Mouse (Mus musculus): ENCODE results near the gene Map2k5.

GRCm38 (mm10) chr9:63349241-63349640, 28.5 kb downstream of the Map2k5 start:
- TF ChIP-seq CTCF (IDR thresholded peaks at IDR 0.05; ENCODE audit: borderline replicate concordance, control insufficient read depth, extremely low read depth, insufficient read depth, low read length, poor library complexity) = no peak
- no peak for TF ChIP-seq POLR2A (IDR thresholded peaks at IDR 0.05; ENCODE audit: control insufficient read depth, extremely low read depth, insufficient read depth, low read length, poor library complexity)

All from thymus, adult 2 months (tissue).